Mouse (Mus musculus): ENCODE measurements around the gene Wdr46. TPM values are rescaled to one million over a fixed set of nuclear protein-coding genes. Genes with fewer than 3 reads are reported as not detected.

The Wdr46 gene
- polyA plus RNA-seq, 1 experiment from 2014 or later, result 25.2 TPM

- H3K4me2 ChIP-seq (ENCODE audit: low read depth, low read length), result peak overlapping the region; percentile 96
- no peaks in the 10 kb centered on the region for H3K36me3 ChIP-seq (replicated peaks; ENCODE audit: control insufficient read depth, insufficient read depth, low read depth, low read length)
- H3K9ac ChIP-seq (replicated peaks; ENCODE audit: low read length), result peak overlapping the region; percentile 69
- no peaks in the 10 kb centered on the region for H3K27me3 ChIP-seq (ENCODE audit: control insufficient read depth, insufficient read depth, low read length)
- peaks cover 2% of the 10 kb centered on the region for H3K4me1 ChIP-seq (ENCODE audit: control insufficient read depth, insufficient read depth, low read length)
- WGBS, result under 1% methylated on average over 52 of the region's 52 CpGs
- peak overlapping the region; percentile 51 for H3K4me3 ChIP-seq (ENCODE audit: low read depth, low read length)
- peak; percentile 46 for DNase-seq (ENCODE audit: low spot score)
- H3K9me3 ChIP-seq (replicated peaks; ENCODE audit: control insufficient read depth, low read length), result no peaks in the 10 kb centered on the region
- no peak for ATAC-seq (replicated peaks; ENCODE audit: insufficient number of reproducible peaks, low FRiP score, low TSS enrichment, low read depth)
- H3K27ac ChIP-seq (replicated peaks; ENCODE audit: low read depth, low read length), result no peak overlapping the region; the same call in 1 of the 2 replicates
Measured at GRCm38 (mm10) chr17:33919351-33920281, 20.8 kb upstream of the Wdr46 start.

GRCm38 (mm10) chr17:33920282-33921097 is 20.0 kb upstream of the Wdr46 start:
- peaks cover 2% of the 10 kb centered on the region for H3K4me1 ChIP-seq (ENCODE audit: control insufficient read depth, insufficient read depth, low read length)
- WGBS, result under 1% methylated on average over 36 of the region's 36 CpGs
- ATAC-seq (replicated peaks; ENCODE audit: insufficient number of reproducible peaks, low FRiP score, low TSS enrichment, low read depth), result peak; percentile 42

GRCm38 (mm10) chr17:33921361-33921760 is 19.1 kb upstream of the Wdr46 start:
- 90% methylated on average over 7 of the region's 7 CpGs for WGBS
- DNase-seq (ENCODE audit: low spot score) (no peak), ATAC-seq (replicated peaks; ENCODE audit: insufficient number of reproducible peaks, low FRiP score, low TSS enrichment, low read depth) (no peak)
- H3K9me3 ChIP-seq (replicated peaks; ENCODE audit: control insufficient read depth, low read length), result no peaks in the 10 kb centered on the region
- peaks cover 2% of the 10 kb centered on the region for H3K4me1 ChIP-seq (ENCODE audit: control insufficient read depth, insufficient read depth, low read length)
- H3K9ac ChIP-seq (replicated peaks; ENCODE audit: low read length), result no peak overlapping the region
- no peak overlapping the region for H3K4me2 ChIP-seq (ENCODE audit: low read depth, low read length)
- H3K4me3 ChIP-seq (ENCODE audit: low read depth, low read length), result no peak overlapping the region
- no peaks in the 10 kb centered on the region for H3K27me3 ChIP-seq (ENCODE audit: control insufficient read depth, insufficient read depth, low read length)
- H3K27ac ChIP-seq (replicated peaks; ENCODE audit: low read depth, low read length), result no peak overlapping the region
- no peaks in the 10 kb centered on the region for H3K36me3 ChIP-seq (replicated peaks; ENCODE audit: control insufficient read depth, insufficient read depth, low read depth, low read length)

More at GRCm38 (mm10) chr17:33920282-33921097, 20.0 kb upstream of the Wdr46 start:
- H3K9ac ChIP-seq (replicated peaks; ENCODE audit: low read length), result peak overlapping the region; percentile 69
- H3K9me3 ChIP-seq (replicated peaks; ENCODE audit: control insufficient read depth, low read length), result no peaks in the 10 kb centered on the region
- H3K36me3 ChIP-seq (replicated peaks; ENCODE audit: control insufficient read depth, insufficient read depth, low read depth, low read length), result no peaks in the 10 kb centered on the region
- no peaks in the 10 kb centered on the region for H3K27me3 ChIP-seq (ENCODE audit: control insufficient read depth, insufficient read depth, low read length)
- peak overlapping the region; percentile 51 for H3K4me3 ChIP-seq (ENCODE audit: low read depth, low read length)
- H3K27ac ChIP-seq (replicated peaks; ENCODE audit: low read depth, low read length), result no peak overlapping the region; the same call in 1 of the 2 replicates
- H3K4me2 ChIP-seq (ENCODE audit: low read depth, low read length), result peak overlapping the region; percentile 96
- peak; percentile 91 for DNase-seq (ENCODE audit: low spot score)

GRCm38 (mm10) chr17:33924577-33925283 is 15.7 kb upstream of the Wdr46 start:
- Histone ChIP-seq H3K9ac (replicated peaks; ENCODE audit: low read length) (no peak overlapping the region), H3K27me3 (ENCODE audit: control insufficient read depth, insufficient read depth, low read length) (no peaks in the 10 kb centered on the region), H3K36me3 (replicated peaks; ENCODE audit: control insufficient read depth, insufficient read depth, low read depth, low read length) (no peaks in the 10 kb centered on the region), H3K27ac (replicated peaks; ENCODE audit: low read depth, low read length) (no peak overlapping the region), H3K4me1 (ENCODE audit: control insufficient read depth, insufficient read depth, low read length) (no peaks in the 10 kb centered on the region), H3K4me2 (ENCODE audit: low read depth, low read length) (no peak overlapping the region), H3K4me3 (ENCODE audit: low read depth, low read length) (no peak overlapping the region), H3K9me3 (replicated peaks; ENCODE audit: control insufficient read depth, low read length) (no peaks in the 10 kb centered on the region)
- 82% methylated on average over 10 of the region's 10 CpGs for WGBS
- DNase-seq (ENCODE audit: low spot score) (no peak), ATAC-seq (replicated peaks; ENCODE audit: insufficient number of reproducible peaks, low FRiP score, low TSS enrichment, low read depth) (no peak)

GRCm38 (mm10) chr17:33925406-33926116 is 14.9 kb upstream of the Wdr46 start:
- no peaks in the 10 kb centered on the region for H3K36me3 ChIP-seq (replicated peaks; ENCODE audit: control insufficient read depth, insufficient read depth, low read depth, low read length)
- no peaks in the 10 kb centered on the region for H3K4me1 ChIP-seq (ENCODE audit: control insufficient read depth, insufficient read depth, low read length)
- WGBS, result 78% methylated on average over 21 of the region's 21 CpGs
- H3K27ac ChIP-seq (replicated peaks; ENCODE audit: low read depth, low read length), result no peak overlapping the region
- H3K9ac ChIP-seq (replicated peaks; ENCODE audit: low read length), result no peak overlapping the region
- ATAC-seq (replicated peaks; ENCODE audit: insufficient number of reproducible peaks, low FRiP score, low TSS enrichment, low read depth) (no peak), DNase-seq (ENCODE audit: low spot score) (no peak)
- H3K4me2 ChIP-seq (ENCODE audit: low read depth, low read length), result no peak overlapping the region
- no peaks in the 10 kb centered on the region for H3K27me3 ChIP-seq (ENCODE audit: control insufficient read depth, insufficient read depth, low read length)
- no peaks in the 10 kb centered on the region for H3K9me3 ChIP-seq (replicated peaks; ENCODE audit: control insufficient read depth, low read length)
- no peak overlapping the region for H3K4me3 ChIP-seq (ENCODE audit: low read depth, low read length)

- H3K4me1 ChIP-seq (ENCODE audit: control insufficient read depth, insufficient read depth, low read length), result no peaks in the 10 kb centered on the region; the same call in 1 of the 2 replicates
- no peak overlapping the region for H3K4me2 ChIP-seq (ENCODE audit: low read depth, low read length)
- H3K4me3 ChIP-seq (ENCODE audit: low read depth, low read length), result no peak overlapping the region
- H3K9me3 ChIP-seq (replicated peaks; ENCODE audit: control insufficient read depth, low read length), result no peaks in the 10 kb centered on the region
- no peak overlapping the region for H3K27ac ChIP-seq (replicated peaks; ENCODE audit: low read depth, low read length)
- WGBS, result 70% methylated on average over 17 of the region's 17 CpGs
- no peak overlapping the region for H3K9ac ChIP-seq (replicated peaks; ENCODE audit: low read length)
- no peaks in the 10 kb centered on the region for H3K27me3 ChIP-seq (ENCODE audit: control insufficient read depth, insufficient read depth, low read length)
- ATAC-seq (replicated peaks; ENCODE audit: insufficient number of reproducible peaks, low FRiP score, low TSS enrichment, low read depth), result no peak
- no peaks in the 10 kb centered on the region for H3K36me3 ChIP-seq (replicated peaks; ENCODE audit: control insufficient read depth, insufficient read depth, low read depth, low read length)
- no peak for DNase-seq (ENCODE audit: low spot score)
Measured at GRCm38 (mm10) chr17:33926207-33926932, 14.1 kb upstream of the Wdr46 start.

All from embryonic facial prominence, embryonic 11.5 days (tissue).